Mouse (Mus musculus) liver, adult 2 months (tissue): ENCODE data around the gene B230307C23Rik. TPM values are rescaled to one million over a fixed set of nuclear protein-coding genes. Genes with fewer than 3 reads are reported as not detected.

Source experiments
- DNase-seq: peaks from one replicate; pipeline ENCODE4 v3.0.0-alpha.2; 2011; ENCODE audit warnings: low read depth, low spot score; ENCODE audit errors: extremely low read depth
- H3K27ac ChIP-seq: fragments of 200-500 bp; replicated peaks from 2 replicates; pipeline ENCODE4 v1.5.1; 2012; ENCODE audit warnings: low read depth, mild to moderate bottlenecking, control low read depth, inconsistent platforms, low read length; ENCODE audit not compliant: insufficient read depth
- H3K27me3 ChIP-seq: fragments of 200-500 bp; 2 replicates; pipeline ENCODE4 v1.6.1; 2012; ENCODE audit warnings: mild to moderate bottlenecking, moderate library complexity, low read length, inconsistent platforms; ENCODE audit not compliant: control insufficient read depth, insufficient read depth
- H3K36me3 ChIP-seq: fragments of 200-500 bp; 2 replicates; pipeline ENCODE4 v1.6.1; 2012; ENCODE audit warnings: low read length, inconsistent platforms; ENCODE audit not compliant: control insufficient read depth, insufficient read depth
- H3K4me1 ChIP-seq: fragments of 200-500 bp; 2 replicates; pipeline ENCODE4 v1.6.1; 2011; ENCODE audit warnings: low read length; ENCODE audit not compliant: control insufficient read depth, insufficient read depth
- H3K4me3 ChIP-seq: fragments of 200-500 bp; 2 replicates; pipeline ENCODE4 v1.5.1; 2011; ENCODE audit warnings: low read depth, mild to moderate bottlenecking, control low read depth, low read length, moderate library complexity; ENCODE audit not compliant: insufficient read depth
- H3K79me2 ChIP-seq: fragments of 200-500 bp; 2 replicates; pipeline ENCODE4 v1.6.1; 2012; ENCODE audit warnings: inconsistent platforms, mild to moderate bottlenecking, low read length, moderate library complexity; ENCODE audit not compliant: control insufficient read depth, insufficient read depth
- H3K9ac ChIP-seq: fragments of 200-500 bp; 2 replicates; pipeline ENCODE4 v1.6.1; 2012; ENCODE audit warnings: low read depth, mild to moderate bottlenecking, control low read depth, inconsistent platforms, low read length
- CTCF ChIP-seq: fragments of 200-500 bp; IDR thresholded peaks from 2 replicates; pipeline ENCODE4 v1.5.1; 2011; ENCODE audit warnings: low read depth, low read length, control low read depth
- POLR2A ChIP-seq: fragments of 200-500 bp; IDR thresholded peaks from 2 replicates; pipeline ENCODE4 v1.6.1; 2011; ENCODE audit warnings: low read length, control low read depth; ENCODE audit not compliant: insufficient read depth; ENCODE audit errors: extremely low read depth
- WGBS: fragments of 180-500 bp; shearing (Covaris S2); methylation state at CpG from one replicate; pipeline ENCODE4 v1.1.7; 2018; 5-methylcytosine and 5-hydroxymethylcytosine counted together
- polyA plus RNA-seq: library from polyadenylated mRNA; depleted of rRNA; stranded (reverse); fragments of >200 nt; gene quantifications from 2 replicates; pipeline ENCODE4 v1.2.3, GENCODE M21; 2012
- total RNA-seq: library from RNA; depleted of rRNA; stranded (reverse); fragments of >200 nt; gene quantifications from 2 replicates; pipeline ENCODE4 v1.2.3, GENCODE M21; 2014

B230307C23Rik gene
- total and polyA plus RNA-seq, 2 experiments, result 3.9 to 8.0 TPM

GRCm38 (mm10) chr16:97956011-97956410 lies 41.1 kb upstream of the B230307C23Rik start:
- TF ChIP-seq POLR2A (no peak), CTCF (no peak)
- no peak for DNase-seq
- 88% methylated on average over 2 of the region's 2 CpGs for WGBS
- Histone ChIP-seq H3K9ac (no peak overlapping the region), H3K4me1 (peaks cover 8% of the 10 kb centered on the region; the same call in 1 of the 2 replicates), H3K27ac (no peak overlapping the region), H3K36me3 (peaks cover 38% of the 10 kb centered on the region), H3K27me3 (no peaks in the 10 kb centered on the region), H3K4me3 (no peak overlapping the region), H3K79me2 (peaks cover 22% of the 10 kb centered on the region)

DNA sequence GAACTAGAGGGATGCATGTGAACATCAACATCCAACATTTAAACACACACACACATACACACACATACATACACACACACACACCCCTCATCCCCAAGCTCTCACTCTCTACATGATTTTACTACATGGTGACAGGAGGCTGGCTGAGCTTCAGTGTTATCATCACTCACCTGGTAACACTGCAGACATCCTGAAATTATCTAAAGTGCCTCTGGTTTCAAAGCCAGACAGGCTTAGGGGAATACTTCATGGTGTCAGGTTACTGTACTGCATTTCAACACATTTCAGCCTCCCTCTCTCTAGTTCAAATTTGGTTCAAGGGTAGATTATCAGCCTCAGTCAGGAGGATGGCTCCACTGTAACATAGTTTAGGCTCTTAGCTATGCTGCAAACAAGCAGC lies 39.5 kb upstream of the B230307C23Rik start:
- H3K9ac ChIP-seq, result no peak overlapping the region
- TF ChIP-seq POLR2A, result no peak
- no peak for TF ChIP-seq CTCF
- H3K36me3 ChIP-seq, result peaks cover 25% of the 10 kb centered on the region
- no peak overlapping the region for H3K4me3 ChIP-seq
- DNase-seq, result no peak
- H3K4me1 ChIP-seq, result peaks cover 10% of the 10 kb centered on the region; the same call in 1 of the 2 replicates
- no peaks in the 10 kb centered on the region for H3K27me3 ChIP-seq
- peaks cover 22% of the 10 kb centered on the region for H3K79me2 ChIP-seq
- H3K27ac ChIP-seq, result no peak overlapping the region

DNA sequence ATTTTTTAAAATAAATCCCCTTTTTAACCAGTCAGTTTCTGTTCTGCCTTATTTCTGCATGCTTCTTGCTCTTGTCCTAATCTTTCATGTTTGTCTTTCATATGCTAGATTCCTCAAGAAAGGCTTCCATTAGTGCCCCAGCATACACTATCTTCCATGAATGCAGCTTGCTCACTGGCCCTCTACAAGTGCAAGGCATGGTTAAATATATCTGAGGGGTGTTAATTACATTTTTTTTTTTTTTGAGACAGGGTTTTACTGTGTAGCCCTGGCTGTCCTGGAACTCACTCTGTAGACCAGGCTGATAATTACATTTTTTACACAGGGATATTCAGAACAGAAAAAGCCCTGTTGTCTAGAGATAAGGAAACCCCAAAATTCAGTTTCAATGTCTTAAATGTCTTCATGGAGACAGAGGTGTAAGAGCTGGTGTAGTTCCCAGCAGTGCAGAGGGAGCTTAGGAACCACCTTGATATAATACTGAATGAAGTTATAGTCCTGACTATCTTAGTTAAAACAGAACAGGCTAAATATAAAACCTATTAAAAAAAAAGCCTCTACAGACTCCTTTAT lies 38.6 kb upstream of the B230307C23Rik start:
- Histone ChIP-seq H3K4me1 (peaks cover 10% of the 10 kb centered on the region; the same call in 1 of the 2 replicates), H3K27ac (no peak overlapping the region)
- no peak for DNase-seq

GRCm38 (mm10) chr16:97960348-97960747 lies 36.8 kb upstream of the B230307C23Rik start:
- DNase-seq, result no peak
- peaks cover 10% of the 10 kb centered on the region; the same call in 1 of the 2 replicates for H3K4me1 ChIP-seq
- WGBS, result 83% methylated on average over 3 of the region's 3 CpGs
- no peak overlapping the region for H3K4me3 ChIP-seq
- H3K36me3 ChIP-seq, result peaks cover 7% of the 10 kb centered on the region
- H3K27me3 ChIP-seq, result no peaks in the 10 kb centered on the region
- no peak overlapping the region for H3K9ac ChIP-seq
- H3K27ac ChIP-seq, result peak overlapping the region; percentile 62; the same call in 1 of the 2 replicates
- H3K79me2 ChIP-seq, result peaks cover 22% of the 10 kb centered on the region
- no peak for TF ChIP-seq POLR2A

More for the DNA sequence above, 38.6 kb upstream of the B230307C23Rik start:
- no peaks in the 10 kb centered on the region for H3K27me3 ChIP-seq
- peaks cover 22% of the 10 kb centered on the region for H3K36me3 ChIP-seq
- H3K4me3 ChIP-seq, result no peak overlapping the region
- H3K9ac ChIP-seq, result no peak overlapping the region
- TF ChIP-seq CTCF (no peak), POLR2A (no peak)
- H3K79me2 ChIP-seq, result peaks cover 22% of the 10 kb centered on the region

GRCm38 (mm10) chr16:97961381-97962150 lies 35.5 kb upstream of the B230307C23Rik start:
- TF ChIP-seq POLR2A (no peak), CTCF (no peak)
- Histone ChIP-seq H3K27me3 (no peaks in the 10 kb centered on the region), H3K27ac (peak overlapping the region; percentile 94), H3K4me1 (peaks cover 10% of the 10 kb centered on the region; the same call in 1 of the 2 replicates), H3K4me3 (peak overlapping the region; percentile 89), H3K36me3 (peaks cover 4% of the 10 kb centered on the region; the same call in 1 of the 2 replicates), H3K79me2 (peaks cover 21% of the 10 kb centered on the region), H3K9ac (peak overlapping the region; percentile 90)
- WGBS, result 1% methylated on average over 36 of the region's 36 CpGs
- peak; percentile 96 for DNase-seq
